Mouse (Mus musculus): ENCODE data around the gene Ttc28. TPM values are rescaled to one million over a fixed set of nuclear protein-coding genes. Genes with fewer than 3 reads are reported as not detected.

Gene Ttc28
- polyA plus RNA-seq, 1 experiment from 2014 or later, result 5.8 TPM

DNA sequence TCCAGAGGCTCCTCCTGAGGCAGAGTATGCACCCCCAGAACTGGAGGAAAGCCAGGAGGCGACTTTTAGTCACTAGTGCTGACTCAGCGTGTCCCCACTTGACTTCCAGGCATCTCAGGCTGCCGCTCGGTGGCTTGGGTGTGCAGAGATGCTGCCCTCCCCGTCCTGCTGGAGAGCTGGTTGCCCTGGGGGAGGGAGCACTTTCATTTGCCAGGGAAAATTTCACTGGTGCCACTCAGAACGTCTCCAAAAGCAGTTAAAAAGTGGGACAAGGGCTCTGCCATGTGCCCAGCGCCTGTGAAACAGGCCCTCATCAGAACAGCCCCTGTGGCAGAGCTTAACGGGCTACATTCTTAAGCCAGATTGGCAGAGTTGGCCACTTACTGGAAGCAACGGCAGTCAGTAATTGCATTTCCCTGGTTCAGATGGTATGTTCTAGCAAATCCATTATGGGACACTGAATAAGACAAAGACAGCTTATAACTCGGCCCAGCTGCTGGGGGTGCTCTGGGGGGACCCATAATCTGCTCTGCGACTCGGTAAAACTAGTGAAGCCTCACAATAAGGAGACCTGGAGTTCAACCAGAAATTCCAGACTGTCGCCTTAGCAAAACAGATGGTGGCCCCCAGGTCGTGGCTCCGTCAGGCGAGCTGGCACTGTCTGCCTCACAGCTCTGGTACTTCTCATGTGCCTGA, 321.5 kb downstream of the Ttc28 start:
- H3K9ac ChIP-seq (ENCODE audit: low read length), result no peak overlapping the region
- no peak overlapping the region for H3K27ac ChIP-seq (ENCODE audit: low read length)
- H3K27me3 ChIP-seq (ENCODE audit: control insufficient read depth, insufficient read depth, low read length), result no peaks in the 10 kb centered on the region
- no peak overlapping the region for H3K4me3 ChIP-seq (ENCODE audit: low read length)
- H3K4me2 ChIP-seq (ENCODE audit: low read depth, low read length), result no peak overlapping the region
- H3K9me3 ChIP-seq (replicated peaks; ENCODE audit: control insufficient read depth, low read length), result no peaks in the 10 kb centered on the region
- peaks cover 6% of the 10 kb centered on the region for H3K4me1 ChIP-seq (ENCODE audit: control insufficient read depth, insufficient read depth, low read length)
- WGBS, result 58% methylated on average over 16 of the region's 16 CpGs
- no peaks in the 10 kb centered on the region for H3K36me3 ChIP-seq (ENCODE audit: control insufficient read depth, insufficient read depth)
- ATAC-seq (replicated peaks; ENCODE audit: extremely low read depth, insufficient read depth, low FRiP score), result no peak

DNA sequence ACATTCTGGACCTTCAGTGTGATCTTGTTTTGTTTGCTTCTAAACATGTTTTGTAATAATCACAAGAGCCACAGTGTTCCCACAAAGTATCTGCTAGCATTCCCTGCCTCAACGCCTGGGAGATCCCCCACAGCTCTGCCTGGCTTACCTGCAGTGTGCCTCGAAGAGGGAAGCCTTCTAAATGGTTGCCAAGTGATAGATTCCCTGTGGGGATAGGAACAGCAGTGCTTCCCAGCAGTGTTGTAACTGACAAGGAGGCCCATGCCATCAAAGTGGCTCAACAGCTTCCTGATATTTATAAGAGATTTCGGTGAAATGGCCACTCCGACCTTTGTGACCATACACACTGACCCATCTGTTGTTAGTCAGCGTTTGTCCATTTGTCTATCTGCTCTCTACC, 324.6 kb downstream of the Ttc28 start:
- no peak for ATAC-seq (replicated peaks; ENCODE audit: extremely low read depth, insufficient read depth, low FRiP score)
- Histone ChIP-seq H3K27ac (ENCODE audit: low read length) (no peak overlapping the region), H3K4me3 (ENCODE audit: low read length) (no peak overlapping the region), H3K36me3 (ENCODE audit: control insufficient read depth, insufficient read depth) (no peaks in the 10 kb centered on the region), H3K9ac (ENCODE audit: low read length) (no peak overlapping the region), H3K27me3 (ENCODE audit: control insufficient read depth, insufficient read depth, low read length) (no peaks in the 10 kb centered on the region; the same call in 1 of the 2 replicates), H3K4me2 (ENCODE audit: low read depth, low read length) (no peak overlapping the region), H3K4me1 (ENCODE audit: control insufficient read depth, insufficient read depth, low read length) (peaks cover 15% of the 10 kb centered on the region), H3K9me3 (replicated peaks; ENCODE audit: control insufficient read depth, low read length) (no peaks in the 10 kb centered on the region)
- 78% methylated on average over 5 of the region's 5 CpGs for WGBS

DNA sequence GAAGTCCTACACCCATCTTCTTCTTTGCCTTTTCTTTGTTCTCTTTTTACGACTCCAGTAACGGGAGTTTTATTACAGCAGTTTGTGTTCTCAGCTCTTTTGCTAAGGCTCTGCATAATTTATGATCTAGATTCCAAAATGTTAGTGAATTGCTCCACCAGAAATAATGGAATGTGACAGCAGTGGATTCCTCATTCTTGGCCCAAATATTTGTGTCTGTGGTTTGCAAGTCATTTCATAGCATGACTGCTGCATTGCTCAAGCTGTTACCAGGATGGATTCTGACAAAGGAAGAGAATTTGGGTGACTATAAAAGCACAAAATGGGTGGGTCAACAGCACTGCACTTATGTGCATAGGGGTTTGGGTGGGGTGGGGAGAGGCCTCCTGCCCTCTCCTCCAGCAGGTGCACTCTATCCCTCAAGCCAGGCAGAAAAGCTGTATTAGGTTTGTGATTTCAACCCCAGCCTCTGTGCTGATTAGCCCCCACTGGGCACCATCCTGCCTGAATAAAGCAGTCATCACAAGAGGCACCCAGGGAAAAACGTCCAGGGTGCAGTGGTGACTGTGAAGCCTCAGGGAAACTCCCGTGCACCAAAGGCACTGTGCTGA, 325.5 kb downstream of the Ttc28 start:
- H3K9ac ChIP-seq (ENCODE audit: low read length), result no peak overlapping the region
- H3K27ac ChIP-seq (ENCODE audit: low read length), result 0 out of 2 replicates have a peak overlapping the region, but pooled peaks have one; percentile 13
- ATAC-seq (replicated peaks; ENCODE audit: extremely low read depth, insufficient read depth, low FRiP score), result no peak
- H3K4me3 ChIP-seq (ENCODE audit: low read length), result no peak overlapping the region
- no peaks in the 10 kb centered on the region for H3K9me3 ChIP-seq (replicated peaks; ENCODE audit: control insufficient read depth, low read length)
- peaks cover 15% of the 10 kb centered on the region for H3K4me1 ChIP-seq (ENCODE audit: control insufficient read depth, insufficient read depth, low read length)
- no peaks in the 10 kb centered on the region; the same call in 1 of the 2 replicates for H3K27me3 ChIP-seq (ENCODE audit: control insufficient read depth, insufficient read depth, low read length)
- no peaks in the 10 kb centered on the region for H3K36me3 ChIP-seq (ENCODE audit: control insufficient read depth, insufficient read depth)
- WGBS, result 61% methylated on average over 4 of the region's 4 CpGs
- H3K4me2 ChIP-seq (ENCODE audit: low read depth, low read length), result no peak overlapping the region

DNA sequence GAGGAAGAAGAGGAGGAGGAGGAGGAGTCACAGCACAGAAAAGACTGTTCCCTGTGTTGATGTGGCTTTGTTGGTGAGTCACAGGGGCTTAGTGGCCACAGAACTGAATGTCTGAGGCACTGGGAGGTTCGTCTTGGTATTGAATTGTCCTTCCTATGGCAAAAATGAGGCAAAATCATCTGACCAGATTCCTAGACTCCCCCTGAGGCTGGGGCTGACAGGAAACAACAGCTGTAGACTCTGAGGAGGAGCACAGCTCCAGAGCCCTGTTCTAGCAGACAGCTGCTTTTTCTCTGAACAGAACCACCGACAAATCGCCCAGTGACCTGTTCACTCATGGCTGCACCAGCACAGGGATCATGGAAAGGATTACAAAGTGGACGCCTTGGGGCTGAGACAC, 326.2 kb downstream of the Ttc28 start:
- no peak overlapping the region for H3K4me2 ChIP-seq (ENCODE audit: low read depth, low read length)
- no peaks in the 10 kb centered on the region for H3K36me3 ChIP-seq (ENCODE audit: control insufficient read depth, insufficient read depth)
- ATAC-seq (replicated peaks; ENCODE audit: extremely low read depth, insufficient read depth, low FRiP score), result no peak
- H3K9ac ChIP-seq (ENCODE audit: low read length), result no peak overlapping the region
- H3K27ac ChIP-seq (ENCODE audit: low read length), result no peak overlapping the region
- H3K4me3 ChIP-seq (ENCODE audit: low read length), result no peak overlapping the region
- H3K27me3 ChIP-seq (ENCODE audit: control insufficient read depth, insufficient read depth, low read length), result no peaks in the 10 kb centered on the region; the same call in 1 of the 2 replicates
- WGBS, result 41% methylated on average over 4 of the region's 4 CpGs
- H3K4me1 ChIP-seq (ENCODE audit: control insufficient read depth, insufficient read depth, low read length), result peaks cover 12% of the 10 kb centered on the region
- no peaks in the 10 kb centered on the region for H3K9me3 ChIP-seq (replicated peaks; ENCODE audit: control insufficient read depth, low read length)

DNA sequence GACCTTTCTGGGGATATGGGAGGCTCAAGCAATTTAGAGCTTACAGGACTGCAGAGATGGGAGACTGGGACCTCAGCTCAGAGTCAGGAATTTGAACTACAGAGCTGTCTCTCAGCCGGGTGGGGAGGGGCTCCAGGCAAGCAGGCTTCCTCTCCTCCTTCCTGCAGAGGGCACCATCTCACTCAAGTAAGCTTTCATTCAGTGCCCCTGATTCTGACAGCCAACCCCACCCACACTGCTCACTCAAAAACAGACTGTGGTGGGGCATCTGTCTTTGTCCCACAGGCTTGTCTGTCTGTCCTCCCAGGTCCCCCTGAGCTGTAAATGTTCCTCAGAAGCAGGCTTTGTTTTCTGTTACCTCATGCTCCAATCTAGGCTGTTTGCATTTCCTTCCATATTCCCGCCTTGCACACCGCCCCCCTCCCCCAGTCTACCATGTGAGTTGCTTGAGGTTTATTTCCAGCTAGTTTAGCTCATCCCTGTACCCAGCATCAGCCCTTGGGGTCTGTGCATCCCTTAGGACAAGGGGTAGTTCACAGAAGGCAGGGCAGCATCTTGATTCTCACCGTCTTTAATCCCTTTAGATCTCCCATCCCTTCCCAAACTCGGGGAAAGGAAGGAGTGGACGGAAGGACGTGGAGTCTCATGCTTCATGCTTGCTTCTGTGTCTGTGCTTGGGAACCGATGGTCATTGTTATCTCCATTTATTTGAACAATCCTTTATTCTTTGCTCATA, 328.5 kb downstream of the Ttc28 start:
- peak; percentile 64; the same call in 1 of the 2 replicates for ATAC-seq (replicated peaks; ENCODE audit: extremely low read depth, insufficient read depth, low FRiP score)
- Histone ChIP-seq H3K9me3 (replicated peaks; ENCODE audit: control insufficient read depth, low read length) (no peaks in the 10 kb centered on the region), H3K4me3 (ENCODE audit: low read length) (no peak overlapping the region), H3K4me2 (ENCODE audit: low read depth, low read length) (peak overlapping the region; percentile 36; the same call in 1 of the 2 replicates), H3K9ac (ENCODE audit: low read length) (no peak overlapping the region), H3K4me1 (ENCODE audit: control insufficient read depth, insufficient read depth, low read length) (peaks cover 9% of the 10 kb centered on the region), H3K27ac (ENCODE audit: low read length) (no peak overlapping the region), H3K27me3 (ENCODE audit: control insufficient read depth, insufficient read depth, low read length) (no peaks in the 10 kb centered on the region; the same call in 1 of the 2 replicates), H3K36me3 (ENCODE audit: control insufficient read depth, insufficient read depth) (no peaks in the 10 kb centered on the region)
- 42% methylated on average over 8 of the region's 8 CpGs for WGBS

DNA sequence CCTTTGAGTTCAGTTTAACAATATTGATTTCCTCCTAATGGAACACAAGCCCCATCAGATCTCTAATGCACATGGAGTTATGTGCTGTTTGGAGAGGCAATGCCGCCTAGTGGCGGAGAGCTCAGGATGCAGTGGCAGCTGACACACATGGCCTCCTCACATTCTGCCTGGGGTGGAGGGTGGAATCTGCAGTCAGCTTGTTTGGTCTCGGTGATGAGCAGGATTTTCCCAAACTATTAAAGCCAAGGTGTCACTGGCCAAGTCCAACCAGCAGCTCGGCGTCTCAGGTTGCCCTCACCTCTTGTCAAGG, 329.0 kb downstream of the Ttc28 start:
- H3K4me1 ChIP-seq (ENCODE audit: control insufficient read depth, insufficient read depth, low read length), result peaks cover 9% of the 10 kb centered on the region
- 33% methylated on average over 5 of the region's 5 CpGs for WGBS
- no peaks in the 10 kb centered on the region for H3K9me3 ChIP-seq (replicated peaks; ENCODE audit: control insufficient read depth, low read length)
- H3K27ac ChIP-seq (ENCODE audit: low read length), result no peak overlapping the region
- H3K4me3 ChIP-seq (ENCODE audit: low read length), result no peak overlapping the region
- H3K9ac ChIP-seq (ENCODE audit: low read length), result no peak overlapping the region
- ATAC-seq (replicated peaks; ENCODE audit: extremely low read depth, insufficient read depth, low FRiP score), result no peak
- no peaks in the 10 kb centered on the region; the same call in 1 of the 2 replicates for H3K27me3 ChIP-seq (ENCODE audit: control insufficient read depth, insufficient read depth, low read length)
- H3K4me2 ChIP-seq (ENCODE audit: low read depth, low read length), result peak overlapping the region; percentile 36; the same call in 1 of the 2 replicates
- no peaks in the 10 kb centered on the region for H3K36me3 ChIP-seq (ENCODE audit: control insufficient read depth, insufficient read depth)

DNA sequence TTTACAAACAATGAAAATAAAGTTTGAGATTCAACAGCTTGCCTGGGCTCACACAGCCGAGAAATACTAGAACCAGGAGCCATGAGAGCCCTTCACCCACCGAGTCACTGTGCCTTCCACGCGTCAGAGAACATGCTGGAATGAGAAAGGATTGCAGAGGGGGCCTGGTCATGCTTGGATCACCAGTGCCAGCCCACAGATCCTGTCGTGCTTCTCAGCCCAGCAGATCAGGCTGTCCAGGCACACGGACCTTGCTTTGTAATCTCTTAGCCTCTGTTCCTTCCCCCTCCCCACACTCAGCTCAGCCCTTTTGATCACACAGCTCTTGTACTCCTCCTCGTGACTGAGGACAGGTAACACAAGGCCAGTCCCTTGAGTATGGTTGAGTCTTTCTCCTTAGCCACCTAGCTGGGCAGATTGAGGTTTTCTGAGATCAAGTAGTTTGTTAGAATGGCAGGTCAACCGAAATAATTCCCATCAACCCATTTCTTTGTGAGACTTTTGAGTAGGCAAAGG, 334.4 kb downstream of the Ttc28 start:
- 51% methylated on average over 8 of the region's 8 CpGs for WGBS
- no peaks in the 10 kb centered on the region for H3K27me3 ChIP-seq (ENCODE audit: control insufficient read depth, insufficient read depth, low read length)
- H3K4me3 ChIP-seq (ENCODE audit: low read length), result no peak overlapping the region
- no peak overlapping the region for H3K27ac ChIP-seq (ENCODE audit: low read length)
- no peak; the same call in 1 of the 2 replicates for ATAC-seq (replicated peaks; ENCODE audit: extremely low read depth, insufficient read depth, low FRiP score)
- no peaks in the 10 kb centered on the region for H3K9me3 ChIP-seq (replicated peaks; ENCODE audit: control insufficient read depth, low read length)
- H3K4me2 ChIP-seq (ENCODE audit: low read depth, low read length), result no peak overlapping the region
- H3K9ac ChIP-seq (ENCODE audit: low read length), result no peak overlapping the region
- no peaks in the 10 kb centered on the region for H3K36me3 ChIP-seq (ENCODE audit: control insufficient read depth, insufficient read depth)
- peaks cover 7% of the 10 kb centered on the region; the same call in 1 of the 2 replicates for H3K4me1 ChIP-seq (ENCODE audit: control insufficient read depth, insufficient read depth, low read length)

DNA sequence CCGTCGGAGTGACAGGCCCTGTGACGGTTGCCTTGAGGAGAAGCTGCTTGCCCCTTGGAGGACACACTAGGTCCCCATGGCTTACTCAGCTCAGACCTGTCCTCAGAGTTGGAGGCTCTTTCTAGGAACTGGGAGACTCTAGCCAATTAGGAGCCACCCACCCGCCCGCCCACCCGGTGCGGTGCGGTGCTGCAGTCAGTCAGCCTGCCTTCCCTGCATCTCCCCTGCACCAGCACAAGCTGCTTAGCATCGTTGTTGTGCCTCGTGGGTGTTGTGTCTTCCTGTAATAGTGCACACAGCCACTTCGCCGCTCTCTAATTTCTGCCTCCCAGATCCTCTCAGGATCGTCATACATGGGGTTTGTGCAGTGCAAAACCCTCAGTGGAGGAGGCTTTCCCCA, 335.3 kb downstream of the Ttc28 start:
- no peak overlapping the region for H3K4me2 ChIP-seq (ENCODE audit: low read depth, low read length)
- H3K36me3 ChIP-seq (ENCODE audit: control insufficient read depth, insufficient read depth), result no peaks in the 10 kb centered on the region
- H3K27ac ChIP-seq (ENCODE audit: low read length), result no peak overlapping the region
- H3K4me3 ChIP-seq (ENCODE audit: low read length), result no peak overlapping the region
- no peaks in the 10 kb centered on the region for H3K9me3 ChIP-seq (replicated peaks; ENCODE audit: control insufficient read depth, low read length)
- H3K4me1 ChIP-seq (ENCODE audit: control insufficient read depth, insufficient read depth, low read length), result peaks cover 7% of the 10 kb centered on the region; the same call in 1 of the 2 replicates
- H3K9ac ChIP-seq (ENCODE audit: low read length), result no peak overlapping the region
- H3K27me3 ChIP-seq (ENCODE audit: control insufficient read depth, insufficient read depth, low read length), result no peaks in the 10 kb centered on the region
- WGBS, result 70% methylated on average over 13 of the region's 13 CpGs
- ATAC-seq (replicated peaks; ENCODE audit: extremely low read depth, insufficient read depth, low FRiP score), result no peak

DNA sequence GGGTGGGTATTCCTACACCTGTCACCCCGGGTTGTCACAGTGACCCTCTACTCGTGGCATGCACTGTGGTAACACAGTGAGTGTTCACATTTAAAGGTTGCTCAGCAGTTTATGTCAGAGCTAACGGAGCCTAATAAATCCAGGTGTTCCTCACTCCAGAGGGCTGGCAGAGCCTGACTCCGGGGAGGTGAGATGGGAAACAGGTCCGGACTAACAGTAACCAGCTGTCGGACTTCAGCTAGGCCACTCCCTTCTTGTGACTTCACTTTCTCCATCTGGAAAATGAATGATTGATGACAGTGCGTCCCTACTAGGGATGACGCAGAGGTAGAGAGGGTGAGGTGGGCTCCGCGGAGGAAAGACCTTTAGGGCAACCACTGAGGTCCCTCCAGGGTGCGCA, 336.1 kb downstream of the Ttc28 start:
- Histone ChIP-seq H3K9me3 (replicated peaks; ENCODE audit: control insufficient read depth, low read length) (no peaks in the 10 kb centered on the region), H3K4me2 (ENCODE audit: low read depth, low read length) (no peak overlapping the region), H3K4me3 (ENCODE audit: low read length) (no peak overlapping the region), H3K27ac (ENCODE audit: low read length) (no peak overlapping the region), H3K9ac (ENCODE audit: low read length) (no peak overlapping the region), H3K36me3 (ENCODE audit: control insufficient read depth, insufficient read depth) (no peaks in the 10 kb centered on the region), H3K27me3 (ENCODE audit: control insufficient read depth, insufficient read depth, low read length) (no peaks in the 10 kb centered on the region), H3K4me1 (ENCODE audit: control insufficient read depth, insufficient read depth, low read length) (peaks cover 12% of the 10 kb centered on the region; the same call in 1 of the 2 replicates)
- 72% methylated on average over 11 of the region's 11 CpGs for WGBS
- ATAC-seq (replicated peaks; ENCODE audit: extremely low read depth, insufficient read depth, low FRiP score), result no peak
